Mouse (Mus musculus): ENCODE data around the gene Gm7137.
"Not testable (repeated sequence)": the region's sequence is repeated elsewhere in the genome, so short reads cannot be mapped to it uniquely, and the experiment has no call there.

- not testable (repeated sequence) for TF ChIP-seq CTCF (IDR thresholded peaks at IDR 0.05; ENCODE audit: extremely low read depth, insufficient read length, insufficient replicate concordance, low read depth, low read length); POLR2A (IDR thresholded peaks at IDR 0.05; ENCODE audit: low read depth, low read length)
Measured at GRCm38 (mm10) chr10:77752312-77752711, 35.7 kb downstream of the Gm7137 start.

Data from small intestine, adult 2 months (tissue).